Mouse (Mus musculus): ENCODE measurements around the gene Stip1.

Stip1 gene

DNA sequence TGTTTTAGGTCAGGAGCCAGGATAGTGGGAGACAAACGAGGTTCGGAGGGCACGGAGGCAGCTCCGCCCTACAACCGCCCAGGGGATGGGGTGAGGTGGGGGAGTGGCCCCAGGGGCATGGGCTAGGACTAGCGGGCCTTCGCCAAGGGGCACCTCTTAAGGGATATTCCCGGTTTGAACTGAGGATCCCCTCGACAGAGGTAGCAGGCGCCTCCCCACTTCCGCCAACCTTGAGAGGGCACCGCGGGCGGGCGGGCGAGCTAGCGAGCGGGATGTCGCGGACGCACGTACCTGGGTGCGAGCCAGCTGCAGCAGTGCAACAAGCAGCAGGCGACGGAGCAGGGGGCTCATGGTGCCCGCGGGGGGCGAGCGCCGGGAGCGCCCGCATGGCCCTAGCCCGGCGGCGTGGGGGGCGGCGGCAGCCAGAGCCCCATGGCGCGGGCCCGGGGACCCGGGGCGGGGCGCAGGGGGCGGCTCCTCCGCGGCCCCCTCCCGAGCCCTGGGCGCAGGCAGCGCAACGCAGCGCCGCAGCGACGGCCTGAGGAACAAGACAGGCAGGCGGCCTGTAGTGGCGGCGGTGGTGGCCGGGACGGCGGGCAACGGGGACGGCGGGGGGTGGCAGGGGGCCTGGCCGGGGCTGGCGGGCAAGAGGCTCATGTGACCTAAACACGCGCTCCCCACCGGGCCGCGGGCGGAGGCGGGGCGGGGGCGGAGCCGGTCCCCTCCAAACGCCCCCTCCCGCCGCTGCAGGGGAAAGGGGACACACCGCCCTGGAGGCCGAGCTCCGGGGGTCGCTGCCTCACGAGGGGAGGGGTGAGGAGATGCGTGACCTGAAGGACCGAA is 52.5 kb downstream of the Stip1 start, which contains the start of gene Vegfb:
Gene Vegfb, minus strand, starts transcription at position 591 of the 843 bp plus-strand sequence.
- CTCF ChIA-PET: interaction anchor here (0.7 kb wide), 2 partner anchors 7 to 10 kb away, joined by 3 read pairs; no protein-coding TSS in a partner anchor

DNA sequence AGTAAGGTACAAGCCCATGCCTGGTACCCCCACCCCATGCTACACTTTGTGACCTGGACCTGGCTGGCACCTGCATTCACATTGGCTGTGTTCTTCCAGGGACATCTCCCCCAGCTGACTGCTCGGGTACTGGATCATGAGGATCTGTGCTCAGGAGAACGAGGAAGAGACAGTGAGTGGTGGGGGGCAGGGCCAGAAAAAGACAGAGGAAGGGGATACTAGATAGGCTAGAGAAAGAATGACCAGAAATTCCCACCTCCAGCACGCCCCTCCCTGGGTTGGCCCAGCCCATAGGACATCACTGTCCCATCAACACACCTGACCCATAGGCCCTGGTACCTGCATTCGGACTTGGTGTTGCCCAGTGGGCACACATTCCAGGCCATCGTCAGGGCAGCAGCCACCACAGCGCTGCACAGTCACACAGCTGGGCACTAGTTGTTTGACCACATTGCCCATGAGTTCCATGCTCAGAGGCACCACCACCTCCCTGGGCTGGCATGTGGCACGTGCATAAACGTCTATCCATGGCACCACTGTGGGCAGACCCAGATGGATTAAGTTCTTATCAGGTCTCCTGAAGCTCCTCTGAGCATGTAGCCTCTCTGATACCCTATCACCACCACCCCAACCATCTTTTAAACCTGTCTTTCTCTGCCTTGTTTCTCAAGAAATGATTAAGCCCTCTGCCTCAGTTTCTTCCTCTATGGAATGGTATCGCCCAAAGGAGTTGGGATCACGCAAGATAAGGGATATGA is 53.6 kb downstream of the Stip1 start:
- CTCF ChIA-PET: no interaction called here

DNA sequence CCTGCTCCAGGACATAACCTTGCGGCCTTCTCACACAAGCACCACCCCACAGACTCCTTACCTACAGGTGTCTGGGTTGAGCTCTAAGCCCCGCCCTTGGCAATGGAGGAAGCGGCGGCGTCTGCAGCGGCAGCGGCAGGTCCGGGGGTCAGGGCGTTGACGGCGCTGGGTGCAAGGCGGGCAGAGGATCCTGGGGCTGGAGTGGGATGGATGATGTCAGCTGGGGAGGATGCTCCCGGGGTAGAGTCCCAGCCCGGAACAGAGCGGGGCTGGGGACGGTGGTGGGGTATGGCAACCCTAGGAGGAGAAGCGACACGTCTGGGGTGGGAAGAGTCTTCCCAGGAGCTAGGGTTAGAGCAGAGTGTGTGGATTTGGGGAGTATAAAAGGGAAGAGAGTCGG is 54.5 kb downstream of the Stip1 start:
- CTCF ChIA-PET: interaction anchor here (1.2 kb wide), 1 partner anchor 9 kb away, joined by 4 read pairs; no protein-coding TSS in a partner anchor

- CTCF ChIA-PET: no interaction called here
Measured at GRCm38 (mm10) chr19:6983621-6984020, 56.1 kb downstream of the Stip1 start.

- CTCF ChIA-PET: no interaction called here
Measured at GRCm38 (mm10) chr19:6981465-6981864, 58.3 kb downstream of the Stip1 start.

GRCm38 (mm10) chr19:6980381-6981093 is 59.2 kb downstream of the Stip1 start, which contains the start of gene Fkbp2:
Gene Fkbp2 (minus strand): TSS chr19:6980501.
- CTCF ChIA-PET: interaction anchor here (0.8 kb wide), 1 partner anchor 7 kb away, joined by 3 read pairs; the partner anchor contains the start of gene Vegfb

DNA sequence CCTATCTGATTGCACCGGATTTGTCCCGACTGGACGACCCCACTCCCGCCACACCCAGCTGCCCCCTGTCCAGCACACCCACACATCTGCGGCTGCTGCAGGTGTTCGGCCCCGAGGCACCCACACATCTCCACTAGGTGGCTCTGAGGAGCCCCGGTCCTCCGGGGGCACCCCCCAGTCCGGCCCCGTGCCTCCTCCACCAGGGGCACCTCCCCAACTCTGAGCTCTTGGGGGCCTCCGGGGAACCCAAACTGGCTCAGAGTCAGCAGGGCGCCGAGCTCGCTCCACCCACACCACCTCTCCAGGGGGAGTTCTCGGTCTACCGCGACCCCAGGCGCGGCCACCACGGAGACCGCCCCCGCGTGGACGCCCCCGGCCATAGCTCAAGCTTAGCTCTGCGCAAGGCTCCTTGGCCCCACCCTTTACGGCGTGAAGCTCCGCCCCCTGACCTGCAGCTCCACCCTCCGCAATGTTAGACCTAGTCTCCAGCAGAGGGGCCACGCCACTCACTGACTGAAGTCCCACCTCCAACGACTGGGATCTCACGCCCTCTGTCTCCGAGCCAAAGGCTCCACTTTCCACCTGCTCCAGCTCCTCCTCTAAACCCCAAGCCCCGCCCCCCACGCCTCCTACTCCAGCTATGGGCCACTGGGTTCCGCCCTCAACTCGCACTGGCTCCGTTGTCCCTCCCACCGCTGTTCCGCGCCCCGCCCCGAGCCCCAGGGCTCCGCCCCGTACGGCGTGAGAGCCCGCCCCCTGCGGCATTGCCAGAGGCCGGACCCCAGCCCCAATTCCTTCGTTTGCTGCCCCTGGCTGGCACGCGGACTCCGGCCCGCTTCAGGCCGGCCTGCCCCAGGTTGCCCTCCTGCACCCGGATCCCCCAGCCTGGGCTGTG is 60.0 kb downstream of the Stip1 start:
- CTCF ChIA-PET: interaction anchor here (0.8 to 0.9 kb wide), 2 partner anchors 8 to 38 kb away, joined by 3 read pairs; partner anchors contain the start of gene Vegfb

- CTCF ChIA-PET: interaction anchor here (0.9 kb wide), 1 partner anchor 38 kb away, joined by 3 read pairs; no protein-coding TSS in a partner anchor
Measured at GRCm38 (mm10) chr19:6979001-6979479, 60.7 kb downstream of the Stip1 start.

- CTCF ChIA-PET: interaction anchor here (0.6 kb wide), 1 partner anchor 109 kb away, joined by 11 read pairs; no protein-coding TSS in a partner anchor
Measured at GRCm38 (mm10) chr19:6978639-6978974, 61.2 kb downstream of the Stip1 start.

- CTCF ChIA-PET: interaction anchor here (0.6 kb wide), 1 partner anchor 108 kb away, joined by 11 read pairs; no protein-coding TSS in a partner anchor
Measured at GRCm38 (mm10) chr19:6977759-6978638, 61.8 kb downstream of the Stip1 start.

DNA sequence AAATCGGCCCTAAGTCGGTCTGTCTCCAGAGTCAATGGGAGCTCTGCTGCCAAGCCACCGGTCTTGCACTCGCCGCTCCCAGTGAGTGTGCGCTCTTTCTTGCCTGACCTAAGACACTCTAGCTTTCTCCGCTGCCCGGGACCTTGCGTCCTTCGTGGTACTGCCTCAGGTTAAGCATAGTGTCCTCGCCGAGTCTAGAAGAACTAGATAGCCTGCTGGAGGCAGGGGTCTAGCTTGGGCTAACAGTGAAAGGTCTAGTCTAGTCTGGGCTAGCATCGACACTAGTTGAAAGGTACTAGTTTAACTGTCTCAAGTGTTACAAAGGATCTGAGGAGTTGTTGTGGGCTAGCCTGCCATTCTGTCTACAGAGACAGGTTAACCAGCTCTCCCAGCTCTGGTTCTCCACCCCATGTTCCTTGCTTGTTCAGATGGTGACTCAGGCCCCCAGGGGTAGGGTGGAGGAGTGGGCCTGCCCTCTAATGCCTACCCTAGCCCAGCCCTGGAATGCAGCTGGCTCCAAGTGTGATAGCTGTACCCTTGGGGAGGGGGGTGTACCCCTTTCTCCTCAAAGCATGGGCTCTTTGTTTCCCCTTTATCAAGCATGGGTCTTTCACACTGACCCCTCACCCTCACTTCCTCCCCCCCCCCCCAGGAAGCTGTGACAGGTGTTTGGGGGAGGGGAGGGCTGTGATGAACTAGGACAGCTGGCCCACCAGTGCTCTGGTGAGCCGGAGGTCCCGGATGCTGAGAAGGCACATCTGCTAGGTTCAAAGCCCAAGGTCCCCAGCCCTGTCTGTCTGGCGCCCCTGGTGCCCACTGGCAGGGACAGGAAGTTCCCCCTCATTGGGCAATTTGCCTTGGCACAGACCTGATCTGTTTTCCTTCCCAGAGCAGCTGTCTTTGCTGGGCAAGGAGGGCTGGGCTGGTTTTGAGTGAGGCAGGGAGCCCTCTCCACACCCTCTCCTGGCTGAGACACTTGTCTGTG is 63.9 kb downstream of the Stip1 start, which contains the start of gene Plcb3:
Gene Plcb3, minus strand, starts transcription at position 934 of the 985 bp plus-strand sequence.
- CTCF ChIA-PET: interaction anchor here (1.1 kb wide), 1 partner anchor 24 kb away, joined by 3 read pairs; no protein-coding TSS in a partner anchor

DNA sequence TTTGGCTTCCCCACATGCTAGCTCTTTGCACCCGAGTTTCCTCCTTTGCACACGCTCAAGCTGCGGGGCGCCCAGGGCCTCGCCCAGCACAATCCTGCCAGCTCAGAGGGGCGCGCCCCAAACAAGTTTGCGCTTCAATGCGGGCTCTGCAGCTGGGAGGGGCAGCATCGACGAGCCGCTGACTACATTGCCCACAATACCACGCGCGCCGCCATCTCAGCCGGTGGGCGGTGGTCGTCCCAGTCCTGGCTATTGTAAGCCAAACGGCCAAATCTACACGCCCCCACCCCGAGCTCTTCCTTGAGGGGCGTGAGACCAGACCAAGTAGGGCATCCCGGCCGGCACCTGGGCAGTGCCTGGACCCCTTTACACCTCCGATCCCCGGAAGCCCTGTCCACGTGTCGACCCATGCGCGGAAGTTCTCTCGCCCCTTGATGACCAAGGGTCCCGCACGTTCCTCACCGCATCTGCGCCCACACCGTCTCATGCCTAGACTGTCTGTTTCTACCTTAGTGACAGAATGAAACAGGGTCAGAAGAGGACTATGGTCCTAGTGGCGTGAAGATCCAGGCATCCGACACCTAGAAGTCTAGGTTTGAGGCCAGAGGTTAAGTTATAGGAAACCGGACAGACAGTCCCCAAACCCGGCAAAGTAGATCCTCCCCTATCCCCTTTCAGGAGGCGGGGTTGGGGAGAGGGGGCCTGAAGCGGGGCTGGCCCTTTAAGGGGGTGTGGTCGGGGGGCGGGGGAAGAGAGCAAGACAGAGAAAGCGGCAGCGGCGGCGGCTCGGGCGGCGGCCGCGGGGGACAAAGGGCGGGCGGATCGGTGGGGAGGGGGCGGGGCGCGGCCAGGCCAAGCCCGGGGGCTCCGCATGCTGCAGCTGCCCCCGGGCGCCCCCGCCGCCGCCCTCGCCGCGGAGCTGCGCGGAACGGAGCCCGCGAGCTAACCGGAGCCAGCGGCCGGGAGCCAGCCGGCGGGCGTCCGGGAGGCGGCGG is 65.3 kb downstream of the Stip1 start, which contains the start of gene Ppp1r14b:
Gene Ppp1r14b, plus strand, starts transcription at position 758 of the 995 bp plus-strand sequence.
- CTCF ChIA-PET: interaction anchor here (0.5 to 1.1 kb wide), 4 partner anchors 50 to 677 kb away, joined by 3 to 5 read pairs (median 4); no protein-coding TSS in a partner anchor

DNA sequence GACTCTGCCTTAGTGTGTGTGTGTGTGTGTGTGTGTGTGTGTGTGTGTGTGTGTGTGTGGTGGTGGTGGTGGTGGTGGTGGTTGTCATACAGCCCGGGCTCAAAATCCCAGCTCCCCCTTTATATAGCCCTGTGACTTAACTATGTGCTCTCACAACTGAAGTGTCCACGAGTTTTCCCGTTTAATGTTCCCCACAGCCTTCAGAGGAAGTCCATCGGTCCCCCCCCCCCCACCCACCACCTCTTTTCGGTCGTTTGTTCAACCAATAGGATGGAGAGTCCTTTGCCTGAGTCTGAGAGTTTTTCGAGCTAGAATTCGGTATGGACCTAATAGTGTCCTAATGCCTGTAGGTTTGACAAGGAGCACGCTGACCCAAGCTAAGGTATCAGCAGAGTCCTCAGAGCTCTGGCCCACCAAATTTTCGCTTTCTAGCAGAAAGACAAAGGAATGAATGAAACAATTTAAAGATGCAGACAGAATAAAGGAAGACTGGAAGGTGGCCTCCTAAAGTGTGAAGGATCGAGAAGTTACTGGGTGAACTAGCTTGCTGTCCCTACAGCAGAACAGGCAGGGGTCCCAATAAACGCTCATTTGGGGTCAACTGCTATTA is 66.1 kb downstream of the Stip1 start:
- CTCF ChIA-PET: interaction anchor here (0.6 to 1.1 kb wide), 3 partner anchors 49 to 676 kb away, joined by 3 to 5 read pairs (median 5); no protein-coding TSS in a partner anchor

DNA sequence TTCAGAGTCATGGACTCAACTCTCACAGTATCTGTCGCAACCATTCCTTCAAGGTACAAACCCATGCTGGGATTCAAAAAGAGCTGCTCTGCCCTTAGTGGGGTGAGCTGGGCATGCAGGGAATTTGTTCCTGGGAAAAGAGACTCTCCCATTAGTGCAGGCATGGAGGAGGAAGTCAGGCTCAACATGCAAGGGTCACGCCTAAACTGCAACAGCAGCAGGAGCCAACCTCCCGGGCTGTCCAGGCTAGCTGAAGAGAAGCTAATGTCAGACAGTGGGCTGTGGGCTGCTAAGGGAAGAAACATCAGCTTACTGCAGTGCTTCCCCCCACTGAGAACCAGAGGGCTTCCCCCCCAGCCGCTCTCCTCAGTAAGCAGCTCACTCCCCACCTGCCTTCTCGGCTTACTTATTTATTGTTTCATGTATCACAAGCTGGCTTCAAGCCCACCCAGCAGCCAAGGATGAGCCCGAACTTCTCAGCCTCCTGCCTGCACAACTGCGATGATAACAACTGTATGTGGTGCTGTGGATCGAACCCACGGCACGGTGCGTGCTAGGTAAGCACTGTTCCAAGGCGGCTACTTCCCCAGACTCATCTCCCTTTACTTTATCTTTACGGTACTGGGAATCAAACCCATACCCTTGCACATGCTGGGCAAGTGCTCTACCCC is 67.4 kb downstream of the Stip1 start:
- CTCF ChIA-PET: no interaction called here

DNA sequence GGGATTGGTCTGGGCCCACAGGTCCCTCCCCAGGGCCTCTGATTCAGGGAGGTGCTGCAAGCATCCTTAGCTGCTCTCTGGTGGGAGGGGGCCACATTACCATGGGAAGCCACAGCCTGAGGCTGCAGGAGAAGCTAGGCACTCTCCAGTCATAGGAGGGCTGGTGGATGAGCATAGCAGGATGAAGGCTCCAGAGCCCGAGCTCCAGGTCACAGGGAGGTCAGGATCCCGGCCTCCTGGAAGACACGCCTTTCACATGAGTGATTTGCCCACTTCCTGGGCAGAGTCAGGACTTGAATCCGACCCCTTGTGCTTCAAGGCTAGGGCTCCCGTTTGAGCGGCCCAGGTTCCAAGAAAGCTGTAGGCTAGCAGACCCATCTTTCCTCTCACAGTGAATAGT is 68.1 kb downstream of the Stip1 start:
- CTCF ChIA-PET: interaction anchor here (1.1 to 1.5 kb wide), 2 partner anchors 30 to 47 kb away, joined by 3 to 10 read pairs; partner anchors contain the start of genes Bad and Gpr137

Measured in spleen, embryonic (tissue).